Mouse (Mus musculus): ENCODE results near the gene 5730596B20Rik.

5730596B20Rik gene

DNA sequence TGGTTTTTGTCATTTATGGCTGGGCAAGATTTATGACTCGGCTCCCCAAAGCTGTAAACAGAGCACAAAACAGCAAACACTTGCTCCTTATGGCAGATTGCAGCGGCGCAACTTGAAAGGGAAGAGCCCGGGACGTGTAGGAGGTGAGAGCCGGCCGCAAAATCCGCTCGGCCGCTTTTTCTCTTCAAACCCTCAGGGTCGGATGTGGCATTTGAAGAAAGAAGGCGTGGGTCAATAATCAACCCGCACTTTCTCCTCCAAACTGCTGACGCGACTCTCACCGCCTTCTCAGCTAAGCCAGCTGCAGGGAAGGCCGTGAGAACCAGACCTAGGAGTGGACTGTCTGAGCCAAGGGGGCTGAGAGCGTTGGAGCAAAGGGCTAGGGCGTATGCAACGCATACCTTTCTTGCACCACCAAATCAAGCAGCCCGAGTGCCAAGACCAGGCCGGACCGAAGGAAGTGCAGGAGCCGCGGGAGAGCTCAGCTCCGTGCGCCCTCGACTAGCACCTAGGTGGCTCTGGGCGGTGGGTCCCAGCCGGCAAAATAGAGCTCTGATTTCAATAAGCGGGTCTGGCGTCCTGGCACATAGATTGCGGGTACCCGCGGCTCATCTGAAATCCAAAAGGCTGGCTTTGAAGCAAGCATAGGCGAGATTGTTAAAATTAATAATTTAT, at the start of gene 5730596B20Rik:
Gene 5730596B20Rik, plus strand, starts transcription at position 438 of the 675 bp plus-strand sequence.
- no peak for DNase-seq

DNA sequence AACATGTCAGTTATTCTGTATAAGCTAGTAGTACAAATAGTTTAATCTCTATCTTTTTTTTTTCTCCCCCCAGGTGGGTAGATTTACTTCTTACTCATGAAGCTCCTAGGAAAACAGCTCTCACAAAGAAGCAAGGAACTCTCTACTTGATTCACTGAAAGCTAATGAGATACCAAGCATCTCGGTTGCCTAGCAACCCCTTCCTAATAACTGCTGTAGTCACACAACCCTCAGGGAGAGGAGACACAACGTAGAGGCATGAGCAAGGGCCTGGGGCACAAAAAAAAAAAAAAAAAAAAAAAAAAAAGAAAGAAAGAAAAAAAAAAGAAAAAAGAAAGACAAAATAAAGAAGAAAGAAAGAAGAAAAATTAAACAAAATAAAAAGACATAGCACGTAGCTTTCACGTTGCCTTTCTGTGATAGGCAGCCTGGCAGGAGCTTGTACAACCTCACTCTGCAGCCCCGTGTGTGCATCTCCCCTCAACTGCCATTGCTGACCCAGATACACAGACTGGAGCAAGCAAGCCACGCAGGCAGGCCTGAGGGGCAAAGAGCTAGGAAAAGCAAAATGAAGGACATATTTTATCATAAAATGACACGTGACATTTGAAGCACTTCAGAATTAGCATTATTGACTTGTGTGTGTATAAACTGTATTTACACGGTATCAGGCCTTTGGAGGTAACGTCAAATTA, 39.3 kb upstream of the 5730596B20Rik start:
- no peak for DNase-seq

DNA sequence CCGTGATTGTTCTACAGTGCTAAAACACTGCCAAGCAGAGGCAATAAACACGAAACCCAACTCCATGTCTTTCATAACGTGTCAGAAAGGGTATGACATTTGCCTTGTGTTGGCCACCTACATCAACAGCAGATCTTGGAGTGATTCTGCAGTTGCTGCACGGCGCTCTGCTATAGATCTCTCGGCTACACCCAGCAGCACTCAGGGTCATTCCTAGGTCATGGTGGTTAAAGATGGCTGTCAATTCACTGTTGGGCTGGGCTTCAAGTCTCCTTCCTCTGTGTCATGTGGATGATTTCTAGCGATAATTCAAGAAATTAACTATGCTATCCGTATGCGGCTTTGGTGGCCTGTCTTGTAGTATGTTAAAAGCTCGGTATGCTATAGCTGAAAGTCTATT, 38.7 kb upstream of the 5730596B20Rik start:
- DNase-seq = no peak

DNA sequence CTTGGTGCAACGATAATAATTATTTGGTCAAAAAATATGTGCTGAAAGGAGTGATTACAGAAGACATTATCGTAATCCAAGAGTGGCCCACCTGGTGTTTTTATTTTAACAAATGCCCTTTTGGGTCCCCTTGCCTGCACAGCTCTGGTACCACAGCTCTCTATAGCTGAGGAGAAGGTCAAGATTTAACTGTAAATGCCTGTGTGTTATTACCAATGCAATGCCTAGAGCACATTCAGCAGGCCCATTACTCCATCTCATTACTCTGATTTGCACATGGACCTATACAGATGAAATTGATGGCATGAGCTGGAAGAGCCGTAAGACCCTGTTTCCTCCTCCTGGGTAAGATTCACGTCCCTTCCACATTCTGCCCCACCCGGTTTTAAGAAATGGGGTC, 38.2 kb upstream of the 5730596B20Rik start:
- no peak for DNase-seq

DNA sequence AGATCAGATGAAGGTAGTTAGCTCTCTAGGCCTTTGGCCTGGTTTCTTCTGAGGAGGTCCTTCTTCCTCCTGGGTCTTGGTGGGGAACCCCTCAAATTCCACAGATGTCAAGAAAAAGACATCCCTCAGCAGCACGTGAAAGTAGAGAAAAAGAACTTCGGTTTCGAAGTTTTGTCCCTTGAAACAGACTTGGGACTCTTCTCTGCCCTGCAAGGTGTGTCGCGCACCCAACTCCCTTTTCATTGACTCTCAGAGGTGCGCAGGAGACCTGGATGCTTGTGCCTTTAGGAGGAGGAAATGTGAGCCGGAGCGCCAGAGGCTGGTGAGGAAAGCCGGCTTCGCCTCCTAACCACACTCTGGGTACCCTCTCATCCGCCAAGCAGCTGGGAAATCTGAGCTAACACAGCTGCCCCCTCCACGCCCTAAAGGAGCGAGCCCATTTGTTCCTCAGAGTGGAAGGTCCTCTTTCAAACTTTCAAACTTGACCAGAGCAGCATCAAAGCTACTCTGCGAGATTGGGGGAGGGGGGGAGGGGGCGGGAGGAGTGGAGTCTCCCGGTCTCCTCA, 26.8 kb upstream of the 5730596B20Rik start:
- DNase-seq = no peak

- no peak for DNase-seq
Measured at GRCm38 (mm10) chr6:52151571-52151970, 25.7 kb upstream of the 5730596B20Rik start.

DNA sequence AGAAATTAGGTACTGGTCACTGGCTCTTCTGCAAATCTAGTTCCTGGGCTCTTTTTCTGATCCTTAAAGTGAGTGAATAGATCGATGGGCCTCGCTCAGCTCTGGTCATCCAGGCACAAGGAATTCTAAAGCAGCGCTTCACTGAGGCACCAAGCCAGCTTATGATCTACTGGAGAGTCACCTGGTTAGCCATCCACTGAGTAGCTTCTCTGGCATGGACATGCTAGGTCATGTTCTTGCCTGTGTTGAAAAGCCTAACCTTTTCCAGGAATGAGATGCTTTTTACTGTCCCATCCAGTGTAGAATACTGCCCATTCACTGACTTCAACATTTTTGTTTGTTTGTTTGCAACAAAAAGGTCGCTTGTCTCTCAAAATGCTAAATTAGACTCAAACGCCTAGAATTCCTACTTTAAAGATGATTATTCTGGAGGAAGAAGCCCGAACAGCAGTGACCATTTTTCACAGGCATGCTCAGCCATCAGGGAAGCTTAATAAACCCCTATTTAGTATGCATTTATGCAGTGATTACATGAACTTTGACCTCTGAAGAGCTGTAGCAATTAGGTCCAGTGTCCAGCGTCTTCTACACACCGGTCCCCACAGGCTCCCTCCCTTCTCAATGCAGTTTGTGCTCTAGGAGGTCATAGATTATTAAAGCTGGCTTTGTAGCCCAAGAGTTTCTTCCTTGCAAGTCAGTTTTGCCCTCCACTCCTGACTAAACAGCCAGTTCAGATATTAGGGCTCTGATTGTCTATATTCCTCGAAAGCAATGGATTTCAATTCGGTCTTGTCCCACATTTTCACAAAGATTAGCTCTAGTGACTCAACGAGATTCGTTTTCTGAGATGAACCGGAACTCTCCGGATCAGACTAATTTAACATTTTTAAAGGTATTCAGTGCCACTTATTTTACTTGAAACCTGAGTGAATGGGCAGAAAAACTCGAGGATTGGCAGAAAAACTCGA, 24.8 kb upstream of the 5730596B20Rik start:
- no peak for DNase-seq

DNA sequence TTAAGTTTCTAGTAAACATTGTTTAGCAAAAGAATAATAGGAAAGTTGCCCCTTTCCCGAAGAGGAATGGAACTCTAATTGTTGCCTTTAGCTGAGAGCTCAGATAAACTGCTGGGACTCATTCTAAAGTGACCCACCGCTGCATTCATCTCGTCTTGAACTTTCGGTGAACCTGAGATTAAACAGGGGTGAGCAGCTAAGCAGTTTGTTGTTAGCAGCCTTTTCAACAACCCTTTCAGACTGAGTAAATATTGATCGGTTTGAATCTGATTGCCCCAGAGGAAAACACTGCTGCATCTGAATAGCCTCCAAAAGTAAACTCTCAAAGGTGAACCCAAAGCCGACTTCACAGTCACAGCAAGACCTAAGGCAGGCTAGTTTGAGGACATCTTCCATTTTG, 24.0 kb upstream of the 5730596B20Rik start:
- DNase-seq = no peak

DNA sequence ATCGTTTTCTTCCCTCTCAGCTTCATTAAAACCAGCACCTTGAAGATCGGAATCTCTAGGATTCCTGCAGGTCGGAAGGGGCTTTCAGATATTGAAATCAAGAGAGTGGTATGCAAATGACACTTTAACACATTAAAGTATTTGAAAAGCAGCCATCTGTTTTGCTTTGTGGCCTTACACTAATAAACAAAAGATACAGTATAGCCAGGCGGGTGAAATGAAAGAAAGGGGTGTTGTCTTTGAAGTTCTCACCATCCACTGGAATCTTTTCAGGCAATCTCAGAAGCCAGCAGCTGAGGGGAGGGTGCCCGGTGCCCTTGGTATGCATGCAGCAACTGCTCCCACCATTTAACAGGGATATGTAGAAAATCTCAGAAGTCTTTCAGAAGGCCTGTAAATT, 23.3 kb upstream of the 5730596B20Rik start:
- no peak for DNase-seq

DNA sequence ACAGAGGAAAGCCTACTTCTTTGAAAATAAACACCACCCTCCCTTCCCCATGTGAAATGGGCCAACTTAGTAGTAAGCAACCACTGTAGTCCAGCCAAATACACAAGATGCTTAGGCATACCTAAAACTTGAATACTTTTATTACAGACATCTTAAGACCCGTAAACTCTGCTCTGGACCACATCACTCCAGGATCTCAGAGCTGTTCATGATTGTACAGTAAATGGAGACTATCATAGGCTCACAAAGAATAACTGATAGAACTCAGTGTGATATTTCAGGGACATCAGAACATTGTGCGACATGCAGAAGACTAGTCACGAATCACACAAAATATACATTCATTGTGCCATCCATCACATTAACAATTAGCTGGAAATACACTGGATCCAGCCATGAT, 21.8 kb upstream of the 5730596B20Rik start:
- no peak for DNase-seq

DNA sequence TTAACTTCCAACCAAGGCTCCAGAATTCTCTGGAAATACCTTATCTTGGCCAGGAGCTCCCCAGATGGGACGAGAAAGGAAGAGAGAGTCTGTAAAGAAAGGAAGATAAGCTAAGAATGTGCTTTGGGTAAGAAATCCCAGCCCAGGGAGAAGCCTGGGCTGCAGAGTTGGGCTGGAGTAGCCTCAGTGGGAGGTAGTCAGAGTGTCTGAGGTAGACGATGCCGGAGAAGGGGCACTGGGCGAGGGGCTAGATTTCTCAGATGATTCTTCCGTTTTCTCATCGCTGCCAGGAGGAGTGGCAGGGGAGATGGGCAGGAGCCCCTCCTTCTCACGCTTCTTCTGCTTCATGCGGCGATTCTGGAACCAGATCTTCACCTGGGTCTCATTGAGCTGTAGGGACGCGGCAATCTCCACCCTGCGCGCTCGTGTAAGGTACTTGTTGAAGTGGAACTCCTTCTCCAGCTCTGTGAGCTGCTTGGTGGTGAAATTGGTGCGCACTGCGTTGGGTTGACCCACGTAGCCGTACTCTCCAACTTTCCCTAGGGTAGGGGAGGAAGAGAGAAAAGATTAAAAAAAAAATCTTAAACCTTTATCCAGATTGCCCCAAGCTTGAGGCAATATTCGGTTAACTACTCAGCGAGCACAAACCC, 20.6 kb upstream of the 5730596B20Rik start:
- no peak for DNase-seq

DNA sequence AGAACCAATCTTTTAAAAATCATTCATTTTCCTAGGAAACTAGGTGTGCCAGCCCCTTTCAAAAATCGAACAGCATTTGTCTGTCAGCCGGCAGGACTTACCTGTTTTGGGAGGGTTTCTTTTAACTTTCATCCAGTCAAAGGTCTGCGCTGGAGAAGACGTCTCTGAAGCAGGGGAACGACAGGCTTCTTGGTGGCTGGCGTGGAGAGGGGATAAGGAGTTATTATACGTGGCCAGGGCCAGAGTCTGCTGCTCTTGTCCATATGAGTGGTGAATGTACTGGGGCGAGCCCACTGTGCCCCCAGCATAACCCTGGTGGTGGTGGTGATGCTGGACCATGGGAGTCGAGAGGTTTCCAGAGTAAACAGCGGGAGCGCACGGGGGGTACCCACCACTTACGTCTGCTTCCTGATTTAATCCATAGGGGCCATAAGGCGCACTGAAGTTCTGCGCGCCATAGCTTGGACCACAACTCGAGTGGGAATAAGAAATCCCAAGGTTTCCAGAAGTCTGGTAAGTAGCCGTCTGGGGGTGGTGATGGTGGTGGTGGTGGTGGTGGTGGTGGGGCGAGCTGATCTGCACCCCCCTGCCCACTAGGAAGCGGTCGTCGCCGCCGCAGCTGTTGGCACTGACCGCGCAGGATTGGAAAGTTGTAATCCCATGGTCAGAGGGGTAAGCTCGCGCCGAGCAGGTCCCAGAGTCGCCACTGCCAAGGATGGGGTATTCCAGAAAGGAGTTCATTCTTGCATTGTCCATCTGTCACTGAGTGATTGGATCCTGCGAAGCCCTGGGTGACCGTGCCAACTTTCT, 19.6 kb upstream of the 5730596B20Rik start:
- DNase-seq = no peak

DNA sequence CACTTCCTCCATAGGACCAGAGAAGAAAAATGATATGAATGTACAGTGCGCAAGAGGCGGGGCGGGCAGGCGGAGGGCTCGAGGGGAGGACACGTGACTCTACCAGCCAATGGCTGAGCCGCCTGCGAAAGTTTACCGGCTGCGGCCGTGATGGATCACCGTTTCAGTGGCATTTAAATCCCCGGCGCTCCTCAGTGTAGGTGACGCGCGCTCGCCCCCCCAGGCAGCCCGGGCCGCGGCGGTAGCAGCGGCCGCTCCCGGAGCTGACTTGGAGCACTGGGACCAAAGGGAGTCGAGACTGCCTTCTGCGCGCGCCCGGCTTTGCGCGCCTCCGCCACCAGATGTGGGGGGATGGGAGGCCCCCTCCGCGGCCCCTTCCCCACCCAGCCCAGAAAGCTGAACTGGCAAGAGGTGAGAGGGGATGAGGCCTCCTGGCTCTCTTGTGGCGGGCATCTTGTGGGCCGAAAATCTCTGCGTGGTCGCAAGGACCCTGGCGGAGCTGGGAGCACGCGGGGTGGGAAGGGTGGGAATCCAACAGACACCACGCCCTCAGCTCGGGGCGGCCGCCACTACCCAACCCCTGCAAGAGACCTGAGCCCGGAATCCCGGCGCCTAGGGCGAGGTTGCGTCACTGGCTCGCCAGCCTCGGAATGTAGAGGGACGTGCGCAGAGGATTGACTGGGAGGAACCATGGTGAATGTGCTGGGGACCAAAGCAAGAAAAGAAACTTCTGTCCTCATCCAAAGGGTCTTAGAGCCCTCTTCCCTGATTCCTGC, 18.8 kb upstream of the 5730596B20Rik start, which contains the start of gene Hoxa1:
Gene Hoxa1, minus strand, starts transcription at position 42 of the 776 bp plus-strand sequence.
- no peak for DNase-seq

DNA sequence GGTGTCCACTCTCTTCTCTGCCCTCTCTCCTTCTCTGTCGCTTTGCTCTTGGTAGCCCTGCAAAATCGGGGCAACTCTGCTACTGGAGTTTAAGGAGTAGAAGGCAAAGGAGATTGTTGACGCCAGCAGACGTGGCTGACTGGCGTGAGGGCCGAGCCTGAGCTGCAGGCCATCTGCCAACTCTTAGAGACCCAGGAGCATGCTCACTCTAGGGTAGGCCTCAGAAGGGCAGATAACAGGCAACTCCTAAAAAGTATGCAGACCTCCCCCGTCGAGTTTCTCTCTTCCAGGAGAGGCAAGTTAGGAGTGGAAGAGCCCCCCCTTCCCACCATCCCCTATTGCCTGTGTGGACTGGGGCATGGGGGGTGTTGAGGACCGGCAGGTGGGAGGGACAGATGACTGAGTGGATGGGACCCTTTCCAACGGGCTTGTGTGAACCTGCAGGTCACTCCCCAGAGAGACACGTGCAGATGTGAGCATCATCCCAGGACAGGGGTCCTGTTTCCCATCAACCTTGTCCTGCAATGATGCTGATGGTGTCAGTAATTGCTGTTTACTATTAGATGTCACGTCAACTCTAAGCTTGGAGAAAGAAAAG, 18.0 kb upstream of the 5730596B20Rik start:
- DNase-seq = no peak

DNA sequence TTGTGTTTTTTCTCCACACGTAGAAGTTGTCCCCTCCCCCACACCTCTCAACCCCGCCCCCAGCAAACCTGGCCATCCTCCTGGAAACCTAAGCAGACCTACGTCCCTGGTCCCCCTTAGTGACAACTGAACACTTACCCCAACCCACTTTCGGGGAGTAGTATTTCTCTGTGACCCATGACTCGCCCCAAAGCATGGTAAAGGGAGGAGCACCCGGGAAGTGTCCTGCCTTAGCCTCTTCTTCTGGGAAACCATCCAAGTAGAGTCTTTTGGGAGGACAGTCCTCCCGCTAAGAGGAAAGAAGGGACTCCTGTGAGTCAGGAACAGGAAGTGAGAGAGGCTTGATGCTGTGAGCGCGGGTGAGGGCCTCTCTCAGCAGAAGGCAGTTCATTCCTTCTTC, 17.3 kb upstream of the 5730596B20Rik start:
- DNase-seq = no peak

GRCm38 (mm10) chr6:52160511-52161335, 16.6 kb upstream of the 5730596B20Rik start:
- no peak for DNase-seq

- DNase-seq = no peak
Measured at GRCm38 (mm10) chr6:52161336-52162092, 15.8 kb upstream of the 5730596B20Rik start.

DNA sequence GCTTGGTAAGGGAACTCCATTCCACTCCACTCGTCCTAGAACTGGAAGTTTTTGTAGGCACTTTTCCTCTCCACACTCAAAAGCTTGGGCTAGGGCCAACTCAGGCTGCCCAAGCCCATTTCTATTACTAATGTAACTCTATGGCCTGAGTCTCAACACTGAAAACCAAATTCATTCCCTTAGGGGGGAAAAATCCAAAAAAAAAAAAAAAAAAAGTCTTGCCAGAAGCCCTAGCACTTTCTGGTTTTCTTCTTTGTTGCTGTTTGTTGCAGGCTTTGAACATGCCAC, 15.3 kb upstream of the 5730596B20Rik start:
- DNase-seq = no peak

Data from cerebellum, adult 11 months (tissue).